Mouse (Mus musculus) cerebellum, adult 2 months (tissue): ENCODE data around the gene Pabpn1.

Source experiments
- CTCF ChIP-seq: fragments of 200-500 bp; IDR thresholded peaks from 2 replicates; pipeline ENCODE4 v1.5.1; 2011; ENCODE audit warnings: low read depth, mild to moderate bottlenecking, control low read depth, low read length, moderate library complexity, borderline replicate concordance; ENCODE audit not compliant: insufficient read depth
- POLR2A ChIP-seq: fragments of 200-500 bp; IDR thresholded peaks from 2 replicates; pipeline ENCODE4 v1.6.1; 2011; ENCODE audit warnings: low read length, control low read depth, borderline replicate concordance; ENCODE audit not compliant: insufficient read depth

- no peak for TF ChIP-seq POLR2A
- TF ChIP-seq CTCF: no peak
Observed at GRCm38 (mm10) chr14:54892200-54892599, at the start of gene Pabpn1.
